Mouse (Mus musculus) kidney, embryonic 15.5 days (tissue): ENCODE measurements at regions not wholly inside any gene's neighbourhood (a gene's known extent, or its start where the extent isn't known, plus 50 kb on each side); places are given as distances from the start of the nearest gene placed in this dataset.

Experiments used
- ATAC-seq: fragments of 200-750 bp; cut with Nextera tagmentation; replicated peaks from 2 replicates; pipeline ENCODE4 v1.8.0; 2017; ENCODE audit warnings: moderate TSS enrichment; ENCODE audit not compliant: low FRiP score
- H3K27ac ChIP-seq: fragments of 300-500 bp; sonication (generic); 2 replicates; pipeline ENCODE4 v1.5.1; 2015; ENCODE audit warnings: mild to moderate bottlenecking, inconsistent platforms
- H3K27me3 ChIP-seq: fragments of 300-500 bp; sonication (generic); 2 replicates; pipeline ENCODE4 v1.6.1; 2015; ENCODE audit warnings: inconsistent platforms
- H3K36me3 ChIP-seq: fragments of 300-500 bp; sonication (generic); 2 replicates; pipeline ENCODE4 v1.6.1; 2015; ENCODE audit warnings: inconsistent platforms
- H3K4me1 ChIP-seq: fragments of 300-500 bp; sonication (generic); 2 replicates; pipeline ENCODE4 v1.6.1; 2015; ENCODE audit warnings: inconsistent platforms
- H3K4me2 ChIP-seq: fragments of 300-500 bp; sonication (generic); 2 replicates; pipeline ENCODE4 v1.6.1; 2015; ENCODE audit warnings: moderate library complexity, mild to moderate bottlenecking, inconsistent platforms
- H3K4me3 ChIP-seq: fragments of 300-500 bp; sonication (generic); replicated peaks from 2 replicates; pipeline ENCODE4 v1.5.1; 2015; ENCODE audit warnings: mild to moderate bottlenecking, inconsistent platforms
- H3K9ac ChIP-seq: fragments of 300-500 bp; sonication (generic); 2 replicates; pipeline ENCODE4 v1.6.1; 2015; ENCODE audit warnings: mild to moderate bottlenecking, inconsistent platforms
- H3K9me3 ChIP-seq: fragments of 300-500 bp; sonication (generic); replicated peaks from 2 replicates; pipeline ENCODE4 v1.6.1; 2016; ENCODE audit warnings: inconsistent platforms
- WGBS: fragments of 180-500 bp; shearing (Covaris S2); methylation state at CpG from one replicate; pipeline ENCODE4 v1.1.7; 2015; ENCODE audit warnings: mixed read lengths; 5-methylcytosine and 5-hydroxymethylcytosine counted together

- no peak for ATAC-seq
- Histone ChIP-seq H3K36me3 (no peaks in the 10 kb centered on the region), H3K9me3 (no peaks in the 10 kb centered on the region), H3K27me3 (no peaks in the 10 kb centered on the region), H3K4me2 (no peak overlapping the region), H3K9ac (no peak overlapping the region), H3K27ac (no peak overlapping the region), H3K4me1 (no peaks in the 10 kb centered on the region), H3K4me3 (no peak overlapping the region)
- 60% methylated on average over 8 of the region's 8 CpGs for WGBS
Observed at GRCm38 (mm10) chr16:64391440-64392197, 210.6 kb downstream of the Csnka2ip start.

GRCm38 (mm10) chr16:64368608-64369399 lies 233.4 kb downstream of the Csnka2ip start:
- Histone ChIP-seq H3K4me2 (no peak overlapping the region), H3K27me3 (no peaks in the 10 kb centered on the region), H3K9ac (no peak overlapping the region), H3K4me3 (no peak overlapping the region), H3K27ac (no peak overlapping the region), H3K9me3 (no peaks in the 10 kb centered on the region), H3K4me1 (no peaks in the 10 kb centered on the region), H3K36me3 (no peaks in the 10 kb centered on the region)
- ATAC-seq: no peak
- 77% methylated on average over 13 of the region's 13 CpGs for WGBS

GRCm38 (mm10) chr16:64347940-64348339 lies 254.3 kb downstream of the Csnka2ip start:
- Histone ChIP-seq H3K4me2 (no peak overlapping the region), H3K4me1 (no peaks in the 10 kb centered on the region), H3K27ac (no peak overlapping the region), H3K9me3 (no peaks in the 10 kb centered on the region), H3K27me3 (no peaks in the 10 kb centered on the region), H3K9ac (no peak overlapping the region), H3K36me3 (no peaks in the 10 kb centered on the region), H3K4me3 (no peak overlapping the region)
- no peak for ATAC-seq
- WGBS: 43% methylated on average over 10 of the region's 10 CpGs

GRCm38 (mm10) chr16:64332887-64333455 lies 269.2 kb downstream of the Csnka2ip start:
- H3K4me1 ChIP-seq: no peaks in the 10 kb centered on the region
- WGBS: 84% methylated on average over 1 of the region's 1 CpGs
- H3K9me3 ChIP-seq: no peaks in the 10 kb centered on the region
- H3K27me3 ChIP-seq: no peaks in the 10 kb centered on the region
- no peaks in the 10 kb centered on the region for H3K36me3 ChIP-seq
- no peak overlapping the region for H3K4me3 ChIP-seq
- no peak overlapping the region for H3K4me2 ChIP-seq
- ATAC-seq: no peak
- no peak overlapping the region for H3K27ac ChIP-seq
- no peak overlapping the region for H3K9ac ChIP-seq

- Histone ChIP-seq H3K27ac (no peak overlapping the region), H3K27me3 (no peaks in the 10 kb centered on the region), H3K9ac (no peak overlapping the region), H3K36me3 (no peaks in the 10 kb centered on the region), H3K9me3 (no peaks in the 10 kb centered on the region), H3K4me2 (no peak overlapping the region), H3K4me1 (no peaks in the 10 kb centered on the region), H3K4me3 (no peak overlapping the region)
- WGBS: 67% methylated on average over 8 of the region's 8 CpGs
- ATAC-seq: no peak
Observed at GRCm38 (mm10) chr16:64332195-64332886, 269.9 kb downstream of the Csnka2ip start.

GRCm38 (mm10) chr16:64329264-64330060 lies 272.7 kb downstream of the Csnka2ip start:
- Histone ChIP-seq H3K27ac (no peak overlapping the region), H3K27me3 (no peaks in the 10 kb centered on the region), H3K9ac (no peak overlapping the region), H3K9me3 (no peaks in the 10 kb centered on the region), H3K36me3 (no peaks in the 10 kb centered on the region), H3K4me2 (no peak overlapping the region), H3K4me1 (no peaks in the 10 kb centered on the region), H3K4me3 (no peak overlapping the region)
- 76% methylated on average over 11 of the region's 11 CpGs for WGBS
- ATAC-seq: no peak

GRCm38 (mm10) chr16:64318796-64319493 lies 283.3 kb downstream of the Csnka2ip start:
- Histone ChIP-seq H3K27me3 (no peaks in the 10 kb centered on the region), H3K4me1 (no peaks in the 10 kb centered on the region), H3K27ac (no peak overlapping the region), H3K9ac (no peak overlapping the region), H3K4me3 (no peak overlapping the region), H3K9me3 (no peaks in the 10 kb centered on the region), H3K36me3 (no peaks in the 10 kb centered on the region), H3K4me2 (no peak overlapping the region)
- ATAC-seq: no peak
- WGBS: 76% methylated on average over 4 of the region's 4 CpGs

GRCm38 (mm10) chr16:64316831-64317230 lies 285.4 kb downstream of the Csnka2ip start:
- no peak for ATAC-seq
- Histone ChIP-seq H3K27ac (no peak overlapping the region), H3K36me3 (no peaks in the 10 kb centered on the region), H3K9ac (no peak overlapping the region), H3K4me3 (no peak overlapping the region), H3K9me3 (no peaks in the 10 kb centered on the region), H3K4me1 (no peaks in the 10 kb centered on the region), H3K4me2 (no peak overlapping the region), H3K27me3 (no peaks in the 10 kb centered on the region)
- 79% methylated on average over 1 of the region's 1 CpGs for WGBS

- Histone ChIP-seq H3K27ac (no peak overlapping the region), H3K36me3 (no peaks in the 10 kb centered on the region), H3K9ac (no peak overlapping the region), H3K27me3 (no peaks in the 10 kb centered on the region), H3K4me3 (no peak overlapping the region), H3K4me2 (no peak overlapping the region), H3K9me3 (no peaks in the 10 kb centered on the region), H3K4me1 (no peaks in the 10 kb centered on the region)
- ATAC-seq: no peak
- 91% methylated on average over 3 of the region's 3 CpGs for WGBS
Observed at GRCm38 (mm10) chr16:64293507-64293906, 308.7 kb downstream of the Csnka2ip start.

- no peak overlapping the region for H3K9ac ChIP-seq
- no peaks in the 10 kb centered on the region for H3K36me3 ChIP-seq
- no peaks in the 10 kb centered on the region for H3K9me3 ChIP-seq
- no peaks in the 10 kb centered on the region for H3K27me3 ChIP-seq
- H3K27ac ChIP-seq: no peak overlapping the region
- no peak overlapping the region for H3K4me3 ChIP-seq
- 67% methylated on average over 1 of the region's 1 CpGs for WGBS
- no peak for ATAC-seq
- H3K4me1 ChIP-seq: no peaks in the 10 kb centered on the region
- no peak overlapping the region for H3K4me2 ChIP-seq
Observed at GRCm38 (mm10) chr16:64285306-64285705, 316.9 kb downstream of the Csnka2ip start.
